Mouse (Mus musculus) heart, postnatal 4 days (tissue): ENCODE data around the gene Plpp3. TPM values are rescaled to one million over a fixed set of nuclear protein-coding genes. Genes with fewer than 3 reads are reported as not detected.

ENCODE experiments used
- DNase-seq: peaks from one replicate; pipeline ENCODE4 v3.0.0; 2021
- total RNA-seq, 2 experiments: library from RNA; stranded (reverse); gene quantifications; 2 replicates each; pipeline ENCODE4 v1.2.3; 2021

Gene Plpp3
- total RNA-seq, 2 experiments from 2014 or later = 46.0 to 47.7 TPM

DNA sequence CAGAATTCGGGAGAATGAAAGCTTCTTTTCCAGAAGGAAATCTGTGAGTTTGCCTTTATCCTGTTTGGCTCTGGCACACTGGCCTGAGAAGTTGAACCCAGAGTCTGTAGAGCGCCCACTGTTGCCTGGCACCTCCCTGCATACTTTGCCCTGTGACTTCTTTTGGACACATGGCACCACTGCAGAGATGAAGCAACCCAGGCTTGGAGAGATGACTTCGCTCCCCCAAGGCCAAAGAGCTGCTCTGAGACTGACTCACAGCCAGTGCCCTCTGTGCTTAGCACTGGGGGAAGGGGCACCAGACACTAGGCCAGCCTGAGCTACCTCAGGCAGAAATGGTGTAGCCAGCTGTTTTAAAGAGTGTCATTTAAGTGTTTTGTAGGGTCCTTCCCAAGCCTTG is 63.7 kb downstream of the Plpp3 start:
- no peak for DNase-seq

- DNase-seq = no peak
Observed at GRCm38 (mm10) chr4:105221256-105221840, 64.2 kb downstream of the Plpp3 start.

GRCm38 (mm10) chr4:105223101-105223924 is 66.2 kb downstream of the Plpp3 start:
- DNase-seq = no peak

DNA sequence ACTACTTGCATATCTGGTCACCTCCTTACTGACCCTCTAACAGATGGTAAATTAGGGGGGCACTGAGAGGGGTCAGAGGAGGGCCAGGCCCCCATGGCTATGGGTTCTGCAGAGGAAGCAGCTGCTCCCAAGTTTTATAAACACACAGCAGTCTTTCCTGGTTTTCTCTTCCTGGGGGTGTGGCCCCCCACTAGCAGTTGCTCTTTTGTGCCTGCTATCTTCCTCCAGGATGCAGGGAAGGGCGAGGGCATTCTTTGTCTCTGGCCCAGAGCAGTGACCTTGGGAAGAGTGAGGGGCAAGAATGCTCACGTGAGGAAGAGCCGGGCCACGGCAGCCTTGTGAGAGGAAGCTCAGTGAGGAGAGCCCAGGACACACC is 66.8 kb downstream of the Plpp3 start:
- peak; percentile 44 for DNase-seq

GRCm38 (mm10) chr4:105225512-105225911 is 68.4 kb downstream of the Plpp3 start:
- DNase-seq = peak; percentile 25

DNA sequence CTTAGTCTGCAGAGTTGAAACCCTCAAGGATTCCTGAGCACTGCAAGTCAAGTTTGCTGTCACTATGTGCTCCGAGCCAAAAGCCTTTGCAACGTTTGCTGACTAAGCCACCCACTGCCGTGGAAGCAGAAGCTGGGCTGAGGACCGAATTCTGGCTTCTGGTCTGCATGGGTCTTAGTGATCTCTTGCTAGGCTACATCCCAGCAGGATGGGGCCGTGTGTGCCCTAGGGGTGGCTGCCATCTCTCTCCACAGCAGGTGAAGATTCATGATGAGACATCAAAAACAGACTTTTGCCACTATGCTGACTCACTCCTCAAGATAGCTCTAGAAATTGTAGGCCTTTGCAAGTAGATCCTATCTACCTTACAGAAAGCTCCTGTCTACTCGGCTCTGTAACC is 69.2 kb downstream of the Plpp3 start:
- no peak for DNase-seq

DNA sequence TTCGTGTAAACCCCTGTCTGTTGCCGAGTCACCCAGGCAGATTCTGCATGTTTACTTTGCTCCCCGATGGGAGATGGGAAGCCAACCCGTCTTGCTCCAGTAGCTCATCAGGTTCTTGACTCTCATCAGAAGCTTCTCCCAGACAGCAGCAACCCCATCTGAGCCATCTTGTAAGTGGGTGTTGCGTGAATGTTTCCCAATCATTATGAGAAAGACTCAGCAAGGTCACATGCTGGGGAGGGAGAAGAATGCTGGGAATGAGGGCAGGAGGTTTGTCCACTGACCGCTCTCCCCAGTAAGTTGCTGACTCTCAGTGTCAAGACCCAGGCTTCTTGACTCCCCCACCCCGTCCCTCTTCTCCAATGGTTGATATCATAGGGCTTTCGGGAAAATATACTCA is 73.0 kb downstream of the Plpp3 start:
- DNase-seq = no peak

GRCm38 (mm10) chr4:105240233-105240632 is 83.1 kb downstream of the Plpp3 start:
- DNase-seq = no peak

DNA sequence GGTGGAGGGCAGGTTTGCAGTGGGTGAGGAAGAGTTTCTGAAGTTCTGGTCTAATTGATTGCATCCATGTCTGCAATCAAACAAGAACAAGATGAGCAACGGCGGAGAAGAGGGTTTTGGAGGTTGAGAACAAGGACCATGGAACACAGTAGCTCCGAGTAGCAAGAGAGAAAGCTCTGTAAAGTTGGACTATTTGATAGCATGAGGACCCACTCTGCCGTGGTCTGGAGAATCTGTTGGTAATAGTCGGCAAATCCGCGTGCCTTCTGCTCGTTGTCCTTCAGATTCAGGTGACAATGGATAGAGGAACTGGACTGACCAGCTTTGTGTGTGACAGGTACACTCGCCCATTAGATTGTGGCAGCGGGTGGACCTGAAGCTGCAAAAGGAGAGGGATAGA is 87.8 kb downstream of the Plpp3 start:
- no peak for DNase-seq

- peak; percentile 35 for DNase-seq
Observed at GRCm38 (mm10) chr4:105245479-105245944, 88.4 kb downstream of the Plpp3 start.

GRCm38 (mm10) chr4:105246331-105246730 is 89.2 kb downstream of the Plpp3 start:
- no peak for DNase-seq

- DNase-seq = no peak
Observed at GRCm38 (mm10) chr4:105248161-105248560, 91.0 kb downstream of the Plpp3 start.

DNA sequence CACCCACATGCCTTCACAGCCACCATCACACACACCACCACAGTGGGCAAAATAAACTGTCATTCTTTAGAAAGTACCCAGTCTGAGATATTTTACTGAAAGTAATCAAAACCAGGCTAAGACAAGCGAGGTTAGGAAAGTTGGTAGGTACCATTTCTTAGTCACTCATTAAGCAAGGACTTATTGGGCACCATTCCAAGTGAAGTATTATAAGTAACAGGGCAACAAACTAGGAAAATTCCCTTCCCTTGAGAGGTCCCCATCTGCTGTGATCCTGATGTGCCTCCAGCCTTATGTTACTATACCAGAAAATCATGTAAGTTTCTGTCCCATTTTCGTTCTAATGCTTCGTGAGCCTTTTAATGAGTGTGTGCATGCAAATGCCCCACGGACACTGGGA is 92.1 kb downstream of the Plpp3 start:
- DNase-seq = no peak

DNA sequence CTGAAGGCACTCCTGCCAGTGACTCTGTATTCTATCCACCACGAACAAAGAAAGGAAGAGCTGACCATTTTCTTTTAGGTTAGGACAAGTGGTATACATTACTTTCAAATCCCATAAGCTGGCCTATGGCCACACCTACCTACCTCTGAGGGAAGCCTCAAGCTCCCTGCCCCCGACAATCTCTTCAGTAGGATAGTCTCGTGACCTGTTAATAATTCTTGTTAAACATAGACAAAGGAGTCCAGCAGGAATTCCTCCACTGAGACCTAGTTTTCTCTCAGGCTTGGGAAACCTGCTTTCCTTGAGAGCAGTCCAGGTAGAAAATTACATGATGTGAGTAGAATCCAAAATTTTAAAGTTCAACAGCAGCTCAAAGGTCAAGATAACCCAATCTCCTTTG is 93.8 kb downstream of the Plpp3 start:
- DNase-seq = no peak

GRCm38 (mm10) chr4:105252044-105252443 is 94.9 kb downstream of the Plpp3 start:
- DNase-seq = no peak

- DNase-seq = no peak
Observed at GRCm38 (mm10) chr4:105252571-105253200, 95.5 kb downstream of the Plpp3 start.

DNA sequence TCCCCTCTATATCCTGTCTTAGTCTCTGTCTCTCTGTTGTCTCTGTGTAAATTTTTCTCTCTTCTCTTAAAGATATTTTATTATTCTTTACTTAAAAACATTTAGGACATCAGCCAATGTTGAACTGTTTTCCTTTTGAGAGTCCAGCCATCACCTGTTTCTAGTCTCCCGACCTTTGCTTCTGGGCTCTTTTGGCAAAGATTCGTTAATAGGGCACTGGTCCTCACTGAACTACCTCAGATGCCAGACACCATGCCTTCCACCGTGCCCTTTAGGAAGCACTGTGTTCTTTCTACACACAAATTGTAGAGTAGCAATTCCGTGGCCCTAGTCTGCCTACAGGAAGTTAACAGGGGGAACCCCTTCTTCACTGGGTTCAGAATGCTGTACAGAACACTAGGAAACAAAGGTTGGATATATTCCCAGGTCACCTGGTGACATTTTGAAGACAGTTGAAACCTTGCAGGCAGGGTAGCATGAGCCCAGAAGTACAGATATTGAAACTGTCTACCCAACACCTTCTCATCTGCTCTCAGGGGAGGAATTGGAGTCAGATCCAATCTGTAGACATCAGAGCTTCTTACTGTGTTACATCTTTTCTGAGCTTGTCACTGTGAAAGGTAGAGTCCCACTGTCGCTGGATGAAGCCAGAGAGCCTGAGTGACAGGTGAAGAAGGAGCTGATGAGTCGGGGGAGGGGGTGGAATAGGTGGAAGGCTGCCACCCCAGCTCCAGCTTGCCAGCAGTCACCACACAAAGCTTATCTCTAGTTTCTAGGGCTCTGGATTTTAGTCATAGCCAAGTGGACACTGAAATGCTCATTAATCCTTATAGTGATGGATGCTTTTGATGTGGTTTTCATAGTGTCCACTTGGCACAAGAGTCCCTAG is 96.5 kb downstream of the Plpp3 start:
- DNase-seq = peak; percentile 19

- DNase-seq = no peak
Observed at GRCm38 (mm10) chr4:105254365-105254764, 97.2 kb downstream of the Plpp3 start.

DNA sequence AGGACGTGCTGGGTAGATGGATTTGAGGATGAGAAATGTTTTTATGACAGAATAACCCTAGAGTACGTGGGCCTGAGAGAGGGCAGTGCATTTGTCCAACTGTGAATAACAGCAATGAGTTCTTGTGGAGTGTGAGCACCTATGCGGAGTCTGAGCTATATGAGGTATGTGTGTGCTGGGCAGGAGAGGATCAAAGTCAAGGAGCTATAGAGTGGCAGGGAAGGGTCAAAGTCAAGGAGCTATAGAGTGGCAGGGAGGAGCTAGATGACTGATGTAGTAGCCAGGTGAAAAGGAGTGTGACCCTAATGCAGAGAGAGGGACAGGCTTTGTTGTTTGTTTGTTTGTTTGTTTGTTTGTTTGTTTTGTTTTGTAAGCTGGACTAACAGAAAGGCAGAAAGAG is 98.0 kb downstream of the Plpp3 start:
- no peak for DNase-seq

DNA sequence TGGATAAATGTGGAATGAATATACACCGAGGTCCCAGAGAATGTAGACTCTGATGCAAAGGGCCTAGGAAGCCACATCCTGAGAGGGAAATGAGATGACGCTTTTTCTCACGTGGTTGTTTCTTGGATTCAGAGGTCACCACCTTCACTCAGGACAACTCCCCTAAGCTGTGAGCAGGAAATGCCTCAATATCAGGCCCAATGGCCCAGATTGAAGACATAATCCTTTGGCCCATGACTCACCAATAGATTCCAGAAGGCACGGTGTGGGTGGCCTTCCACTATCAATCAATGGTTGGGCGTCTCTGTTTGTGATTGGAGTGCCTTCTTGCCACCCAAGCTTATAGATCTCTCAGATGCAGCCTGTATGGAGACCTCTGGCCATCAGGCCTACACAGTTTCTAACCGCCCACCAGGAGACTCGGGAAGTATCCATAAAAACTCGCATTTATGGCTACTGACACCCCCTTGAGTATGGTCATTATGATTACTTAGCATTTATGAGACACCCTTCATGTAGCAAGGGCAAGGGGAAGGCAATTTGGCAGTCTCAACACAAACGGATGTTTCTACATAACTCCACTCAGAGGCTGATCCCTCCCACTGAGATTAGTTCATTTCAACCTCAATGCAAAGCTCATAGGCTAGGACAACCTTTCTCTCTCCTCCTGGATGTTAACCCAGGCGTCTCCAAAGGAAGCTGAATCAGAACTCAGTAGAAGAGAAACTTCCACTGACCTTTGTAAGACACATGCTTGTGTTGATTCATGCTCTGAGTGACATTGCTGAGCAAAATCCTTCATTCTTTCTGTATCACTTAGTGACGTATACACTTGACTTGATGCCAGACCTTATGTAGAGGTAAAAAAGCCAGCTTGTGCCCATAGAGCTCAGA is 100.8 kb downstream of the Plpp3 start:
- DNase-seq = no peak

- no peak for DNase-seq
Observed at GRCm38 (mm10) chr4:105260385-105260784, 103.2 kb downstream of the Plpp3 start.
